Mouse (Mus musculus): ENCODE data around the gene Plaur.

Gene Plaur

DNA sequence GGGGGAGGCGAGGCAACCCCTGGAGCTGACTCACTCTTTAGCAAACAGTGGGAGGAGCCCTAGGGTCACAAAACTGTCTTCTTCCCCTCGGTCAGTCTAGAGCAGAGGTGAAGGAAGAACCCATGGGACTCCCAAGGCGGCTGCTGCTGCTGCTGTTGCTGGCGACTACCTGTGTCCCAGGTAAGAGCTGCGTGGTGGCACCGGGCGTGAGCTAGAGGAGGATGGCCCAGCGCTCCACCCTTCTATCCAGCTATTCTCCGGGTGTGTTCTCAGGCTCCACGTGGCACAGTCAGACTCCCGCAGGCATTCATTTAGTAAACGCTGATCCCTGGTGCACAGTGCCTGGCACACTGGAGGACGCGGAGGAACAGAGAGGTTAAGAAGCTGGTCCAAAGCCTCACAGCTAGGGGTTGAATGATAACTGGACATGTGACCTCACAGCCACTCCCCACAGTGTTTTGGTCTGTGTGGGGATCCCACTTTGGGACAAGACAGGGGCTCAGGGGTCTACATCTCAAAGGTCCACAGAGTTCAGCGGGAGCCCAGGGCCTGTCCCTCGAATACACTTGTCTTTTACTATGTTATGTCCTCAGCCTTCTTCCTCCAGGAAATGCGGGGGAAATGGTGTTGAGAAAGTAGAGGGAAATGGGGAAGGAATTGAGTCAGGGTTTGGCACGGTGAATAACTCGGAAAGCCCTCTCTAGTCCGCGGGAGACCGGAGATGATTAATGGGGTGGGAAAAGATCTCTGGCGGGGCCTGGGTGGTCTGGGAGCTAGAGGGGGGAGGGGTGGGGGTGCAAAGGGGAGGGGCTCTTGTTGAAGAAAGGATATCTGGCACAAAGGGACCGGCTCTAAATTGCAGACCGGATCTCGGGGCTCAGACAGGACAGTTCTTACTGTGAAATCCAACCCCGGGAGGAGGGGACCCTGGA, at the start of gene Plaur:
Plaur (plus strand) TSS at position 97 of the 932 bp plus-strand sequence.
- DNase-seq (ENCODE audit: low spot score), result no peak

DNA sequence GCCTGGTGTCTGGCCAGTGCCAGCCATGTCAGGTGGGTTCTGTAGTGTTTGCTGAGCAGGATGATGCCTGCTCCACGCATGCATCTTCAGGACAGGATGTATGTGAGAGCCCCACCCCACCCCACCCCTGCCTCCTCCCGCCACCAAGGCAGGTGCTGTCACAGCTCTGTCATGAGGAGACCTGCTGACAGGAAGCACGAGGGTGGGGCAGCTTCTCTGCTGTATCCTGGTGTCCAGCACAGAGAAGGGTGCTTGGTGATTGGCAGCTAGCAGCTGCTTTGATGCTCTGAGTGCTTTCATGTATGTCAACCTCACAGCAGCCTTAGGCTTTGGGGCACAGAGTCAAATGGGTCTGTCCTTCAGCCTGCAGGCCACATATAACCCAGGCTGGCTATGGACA, 48.7 kb upstream of the Plaur start:
- DNase-seq (ENCODE audit: low spot score), result no peak

DNA sequence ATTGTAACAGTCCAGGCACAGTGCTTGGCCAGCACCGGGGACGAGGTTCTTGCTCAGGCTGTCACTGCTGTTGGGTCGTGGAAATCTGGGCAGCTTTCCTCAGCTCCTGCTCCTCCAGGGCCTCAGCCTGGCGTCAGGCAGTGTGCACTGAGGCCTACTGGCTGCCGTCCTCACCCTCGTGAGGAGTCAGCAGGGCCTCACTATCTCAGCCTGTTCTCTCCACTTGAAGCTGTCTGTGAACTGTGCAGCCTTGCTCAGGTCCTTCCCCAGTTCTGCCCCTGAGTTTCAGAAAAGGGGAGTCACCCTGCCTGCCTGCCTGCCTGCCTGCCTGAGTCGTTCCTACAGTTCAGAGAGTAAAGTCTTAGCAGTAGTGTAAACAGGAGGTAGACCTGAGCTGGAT, 47.0 kb upstream of the Plaur start:
- DNase-seq (ENCODE audit: low spot score), result no peak

DNA sequence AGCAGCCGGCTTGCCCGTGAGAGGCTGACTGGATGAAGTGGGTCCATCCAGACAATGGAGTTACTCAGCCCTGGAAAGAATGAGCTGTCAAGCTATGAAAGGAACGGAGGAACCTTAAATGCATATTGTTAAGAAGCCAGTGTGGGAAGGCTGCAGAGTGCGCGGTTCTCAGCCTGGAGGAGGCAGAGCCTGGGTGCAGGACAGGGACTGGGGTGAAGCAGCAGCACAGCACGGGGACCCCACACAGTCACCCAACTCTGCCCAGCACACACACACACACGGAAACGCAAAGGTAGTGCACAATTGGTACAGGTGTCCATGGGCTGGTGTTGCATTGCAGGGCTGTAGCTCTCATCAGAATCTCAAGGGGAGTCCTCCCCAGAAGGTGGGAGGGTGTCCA, 42.7 kb upstream of the Plaur start:
- DNase-seq (ENCODE audit: low spot score), result no peak

DNA sequence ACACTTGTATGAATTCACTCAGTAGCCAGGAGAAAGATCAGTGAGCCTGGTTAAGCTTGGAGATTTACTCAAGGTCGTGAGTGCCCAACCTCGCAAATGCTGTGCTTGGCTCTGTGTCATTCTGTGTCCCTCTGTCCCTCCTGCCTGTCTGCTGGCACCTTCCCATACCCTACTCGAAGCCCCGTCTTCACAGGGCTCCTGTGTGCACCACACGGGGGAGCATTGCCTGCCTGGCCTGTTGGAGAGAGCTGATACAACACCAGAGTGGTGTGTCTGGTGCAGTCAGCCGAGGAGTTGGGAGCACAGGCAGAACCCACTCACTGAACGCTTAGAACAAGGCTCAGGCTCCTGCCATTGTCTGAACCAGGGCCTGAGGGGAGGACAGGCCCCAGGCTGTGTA, 40.6 kb upstream of the Plaur start:
- DNase-seq (ENCODE audit: low spot score), result no peak

GRCm38 (mm10) chr7:24422251-24422650, 40.0 kb upstream of the Plaur start:
- DNase-seq (ENCODE audit: low spot score), result no peak

GRCm38 (mm10) chr7:24423107-24423763, 39.0 kb upstream of the Plaur start:
- DNase-seq (ENCODE audit: low spot score), result no peak

GRCm38 (mm10) chr7:24423956-24424732, 38.1 kb upstream of the Plaur start:
- no peak for DNase-seq (ENCODE audit: low spot score)

DNA sequence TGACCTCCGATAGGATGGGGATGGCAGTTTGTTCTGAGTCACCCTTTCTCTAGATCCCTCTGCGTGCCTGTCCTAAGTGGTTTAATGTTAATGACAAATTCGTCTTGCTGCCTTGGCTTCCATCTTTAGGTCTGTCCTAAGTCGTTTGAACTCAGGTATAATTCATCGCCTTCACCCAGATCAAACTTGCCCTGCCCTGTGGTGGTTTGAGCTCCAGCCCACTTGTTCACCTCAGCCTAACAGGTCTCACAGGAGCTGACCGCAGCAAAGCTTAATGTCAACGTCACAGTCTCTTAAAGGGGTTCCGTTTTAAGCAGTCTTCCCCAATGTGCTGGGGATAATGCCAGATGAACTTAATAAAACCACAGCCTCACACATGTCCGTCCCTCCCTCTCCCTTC, 36.4 kb upstream of the Plaur start:
- DNase-seq (ENCODE audit: low spot score), result no peak

DNA sequence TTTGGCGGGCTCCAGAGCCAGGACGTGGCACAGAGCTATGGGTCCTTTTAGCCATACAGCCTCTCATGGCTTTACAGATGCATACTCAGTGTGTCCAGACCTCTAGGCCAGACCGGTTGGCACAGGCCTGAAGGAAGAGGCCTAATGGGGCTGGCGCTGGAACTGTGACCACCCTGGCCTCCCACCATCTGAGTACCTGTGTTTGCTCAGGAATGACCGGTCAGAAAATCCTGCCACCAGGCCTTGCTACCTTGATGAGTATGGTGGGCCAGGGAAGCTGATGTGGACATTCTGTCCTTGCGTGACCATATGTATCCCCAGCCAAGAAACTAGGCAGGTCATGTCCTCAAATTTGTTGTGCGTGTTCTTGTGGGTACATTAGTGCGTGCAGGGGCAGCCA, 35.1 kb upstream of the Plaur start:
- DNase-seq (ENCODE audit: low spot score), result no peak

GRCm38 (mm10) chr7:24428725-24429124, 33.6 kb upstream of the Plaur start:
- DNase-seq (ENCODE audit: low spot score), result no peak

GRCm38 (mm10) chr7:24429413-24430112, 32.7 kb upstream of the Plaur start:
- peak; percentile 62 for DNase-seq (ENCODE audit: low spot score)

- no peak for DNase-seq (ENCODE audit: low spot score)
These were observed 31.5 kb upstream of the Plaur start for GRCm38 (mm10) chr7:24430551-24431345.

DNA sequence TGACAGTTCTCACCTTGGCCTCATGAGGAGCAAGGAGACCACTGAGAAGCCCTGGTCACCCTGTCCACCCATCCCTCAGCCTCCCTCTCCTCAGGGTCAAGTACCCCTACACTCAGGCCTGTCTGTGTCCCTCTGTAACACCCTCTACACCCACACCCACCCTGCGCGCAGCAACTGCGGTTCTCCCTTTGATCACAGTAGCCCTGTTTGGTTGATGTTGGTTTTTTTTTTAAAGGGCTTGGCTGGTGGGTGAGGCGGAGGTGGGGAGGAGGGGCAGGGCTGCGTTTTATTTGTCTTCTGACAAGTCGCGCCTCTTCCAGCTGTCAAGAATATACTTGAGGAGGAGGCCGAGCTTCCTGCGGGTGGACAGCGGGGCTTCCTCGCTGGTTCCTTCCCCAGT, 30.6 kb upstream of the Plaur start:
- no peak for DNase-seq (ENCODE audit: low spot score)

DNA sequence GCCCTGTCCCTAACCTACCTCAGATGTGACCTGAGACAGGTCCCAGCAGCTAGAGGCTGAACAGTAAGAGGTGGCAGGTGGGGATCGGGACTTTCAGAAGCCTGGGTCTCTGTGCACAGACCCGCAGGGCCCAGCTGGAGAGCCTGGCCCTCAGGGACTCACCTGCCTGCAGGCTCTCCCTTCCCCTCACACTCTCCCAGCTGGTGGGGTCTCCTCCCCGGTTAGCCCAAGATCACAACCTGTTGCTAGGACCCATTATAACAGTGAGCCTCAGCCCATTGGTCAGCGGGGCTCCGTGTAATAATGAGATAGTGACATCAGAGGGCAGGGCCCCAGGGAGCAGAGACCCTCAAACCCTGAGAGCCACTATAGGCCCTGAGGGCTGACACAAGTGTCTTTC, 27.0 kb upstream of the Plaur start:
- DNase-seq (ENCODE audit: low spot score), result no peak

GRCm38 (mm10) chr7:24437981-24438380, 24.3 kb upstream of the Plaur start:
- DNase-seq (ENCODE audit: low spot score), result no peak

- no peak for DNase-seq (ENCODE audit: low spot score)
These were observed 23.1 kb upstream of the Plaur start for GRCm38 (mm10) chr7:24439191-24439590.

DNA sequence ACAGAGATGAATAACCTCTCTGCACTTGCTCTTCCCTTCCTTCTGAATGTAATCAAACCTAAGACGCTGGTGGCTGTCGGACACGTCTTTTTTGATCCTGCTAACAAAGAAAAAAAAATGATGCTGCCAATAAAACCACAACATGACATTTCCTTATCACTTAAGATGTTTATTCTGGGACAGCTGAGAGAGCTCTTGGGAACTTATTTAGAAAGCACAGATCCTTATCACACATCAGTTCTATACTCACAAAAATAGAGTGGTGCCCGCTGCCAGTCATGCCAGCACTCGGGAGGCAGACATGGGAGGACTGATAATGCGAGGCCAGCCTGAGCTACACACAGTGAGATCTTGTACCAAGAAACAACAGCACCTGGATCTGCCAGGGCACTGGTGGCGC, 22.4 kb upstream of the Plaur start:
- no peak for DNase-seq (ENCODE audit: low spot score)

DNA sequence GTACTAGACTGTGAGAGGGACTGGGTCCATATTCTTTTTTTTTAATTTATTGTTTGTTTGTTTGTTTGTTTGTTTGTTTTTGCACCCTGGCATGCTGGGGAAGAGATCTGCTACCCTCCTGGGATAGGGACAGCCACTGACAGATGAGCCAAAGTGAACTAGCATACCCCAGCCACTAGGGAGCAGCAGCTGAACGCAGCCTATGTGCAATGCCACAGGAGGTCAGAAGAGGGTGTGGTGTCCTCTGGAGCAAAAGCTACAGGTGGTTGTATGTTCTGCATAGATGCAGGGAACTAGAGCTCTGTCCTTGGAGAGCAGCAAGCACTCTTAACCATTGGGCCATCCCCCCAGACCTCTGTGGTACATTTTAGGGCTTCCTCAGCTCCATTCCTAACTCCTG, 20.5 kb upstream of the Plaur start:
- no peak for DNase-seq (ENCODE audit: low spot score)

- no peak for DNase-seq (ENCODE audit: low spot score)
These were observed 20.0 kb upstream of the Plaur start for GRCm38 (mm10) chr7:24442313-24442712.

GRCm38 (mm10) chr7:24445266-24445926, 16.9 kb upstream of the Plaur start:
- no peak for DNase-seq (ENCODE audit: low spot score)
